In the genomic region with DNA sequence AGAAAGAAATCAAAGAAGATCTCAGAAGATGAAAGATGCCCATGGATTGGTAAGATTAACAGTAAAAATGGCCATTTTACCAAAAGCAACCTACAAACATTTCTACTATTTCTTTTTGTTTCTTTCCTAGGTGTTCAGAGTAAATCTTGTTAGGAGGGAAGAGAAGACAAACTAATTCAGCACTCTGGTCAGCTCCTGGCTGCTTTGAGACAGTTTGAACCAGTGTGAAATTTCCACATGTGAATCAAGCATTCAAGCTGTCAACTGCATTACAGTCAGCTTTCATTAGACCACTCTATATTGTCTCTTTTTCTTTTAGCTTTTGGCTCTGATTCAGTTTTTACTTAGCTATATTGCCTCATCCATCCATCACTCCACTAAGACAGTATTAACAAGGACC, we compare ENCODE assay signal across 15 mouse cellular contexts.
DNase-seq lines count a peak whose midpoint lies in the region; ATAC-seq and TF ChIP-seq lines count a peak whose summit lies in the region.
"Had no signal": no experiment of that assay in that cellular context is flagged by ENCODE, and none has a peak within 500 bp of the region (broad histone marks: within the 10 kb centered on the region; RNA-seq: fewer than 3 reads in every experiment).

No protein-coding gene starts in this region.

- TF ChIP-seq POLR2A in myocyte (IDR thresholded peaks at IDR 0.05; ENCODE audit: insufficient read length, low read depth): no peak

- H3K36me3 ChIP-seq in lung, postnatal 0 days (ENCODE audit: insufficient read depth, low read length): no peaks in the 10 kb centered on the region
- no peaks in the 10 kb centered on the region for H3K36me3 ChIP-seq in myocyte (ENCODE audit: control insufficient read depth, insufficient read depth)
- no peaks in the 10 kb centered on the region for H3K36me3 ChIP-seq in kidney, embryonic 14.5 days (ENCODE audit: control insufficient read depth, insufficient read depth, low read length)
- H3K36me3 ChIP-seq: neural tube, embryonic 12.5 days had no signal

- H3K9me3 ChIP-seq in lung, postnatal 0 days (ENCODE audit: low read length): no peaks in the 10 kb centered on the region
- no peaks in the 10 kb centered on the region for H3K9me3 ChIP-seq in kidney, embryonic 14.5 days (ENCODE audit: control insufficient read depth, low read length)
- H3K9me3 ChIP-seq: neural tube, embryonic 12.5 days had no signal

- H3K9ac ChIP-seq in lung, postnatal 0 days (replicated peaks; ENCODE audit: low read depth): no peak overlapping the region
- H3K9ac ChIP-seq in kidney, embryonic 14.5 days (ENCODE audit: low read depth, low read length): no peak overlapping the region
- H3K9ac ChIP-seq: liver, embryonic 14.5 days; neural tube, embryonic 12.5 days had no signal

- no peak overlapping the region for H3K4me3 ChIP-seq in lung, postnatal 0 days (ENCODE audit: low read depth, low read length)
- H3K4me3 ChIP-seq in myocyte: no peak overlapping the region
- no peak overlapping the region for H3K4me3 ChIP-seq in kidney, embryonic 14.5 days (ENCODE audit: low read length)
- H3K4me3 ChIP-seq: megakaryocyte, embryonic 14.5 days; neural tube, embryonic 12.5 days had no signal

- no peak for TF ChIP-seq CTCF in lung, postnatal 0 days (IDR thresholded peaks at IDR 0.05)

- no peak overlapping the region for H3K4me2 ChIP-seq in lung, postnatal 0 days (replicated peaks; ENCODE audit: low read depth, low read length)
- no peak overlapping the region for H3K4me2 ChIP-seq in myocyte (ENCODE audit: low read depth)
- H3K4me2 ChIP-seq in kidney, embryonic 14.5 days (replicated peaks; ENCODE audit: low read depth, low read length): no peak overlapping the region
- H3K4me2 ChIP-seq: neural tube, embryonic 12.5 days had no signal

- no peaks in the 10 kb centered on the region for H3K4me1 ChIP-seq in lung, postnatal 0 days (ENCODE audit: insufficient read depth, low read depth, low read length)
- no peaks in the 10 kb centered on the region for H3K4me1 ChIP-seq in kidney, embryonic 14.5 days (ENCODE audit: control insufficient read depth, insufficient read depth, low read length)
- H3K4me1 ChIP-seq: megakaryocyte, embryonic 14.5 days; neural tube, embryonic 12.5 days had no signal

- H3K27me3 ChIP-seq in lung, postnatal 0 days (replicated peaks; ENCODE audit: insufficient read depth, low read length): no peaks in the 10 kb centered on the region
- no peaks in the 10 kb centered on the region for H3K27me3 ChIP-seq in myocyte (ENCODE audit: control insufficient read depth, insufficient read depth, insufficient read length)
- no peaks in the 10 kb centered on the region for H3K27me3 ChIP-seq in kidney, embryonic 14.5 days (ENCODE audit: control insufficient read depth, insufficient read depth, low read length)
- H3K27me3 ChIP-seq: megakaryocyte, embryonic 14.5 days; neural tube, embryonic 12.5 days had no signal

- DNase-seq in adrenal gland, postnatal 14 days: peak; percentile 23
- DNase-seq in adrenal gland, adult 18-20 months (ENCODE audit: low spot score in 2 of 2): no peak
- peak; percentile 23 for DNase-seq in lung, postnatal 0 days (ENCODE audit: low spot score)
- DNase-seq in lung, adult 18-20 months: no peak
- peak; percentile 72 for DNase-seq in embryo, embryonic 11 days
- DNase-seq in right cerebral cortex, postnatal 10 days (ENCODE audit: low spot score in 2 of 2): no peak
- DNase-seq: cerebellum, postnatal 25 days; gastrocnemius, postnatal 25 days; kidney, postnatal 25 days; right cerebral cortex, postnatal 25 days had no signal

- H3K27ac ChIP-seq in lung, postnatal 0 days (ENCODE audit: low read length): no peak overlapping the region
- H3K27ac ChIP-seq in kidney, embryonic 14.5 days (ENCODE audit: low read depth, low read length): no peak overlapping the region
- H3K27ac ChIP-seq: liver, embryonic 14.5 days; neural tube, embryonic 12.5 days had no signal

- H3K79me2 ChIP-seq in myocyte (ENCODE audit: control insufficient read depth, insufficient read depth): no peaks in the 10 kb centered on the region

- ATAC-seq in lung, postnatal 0 days: no peak
- ATAC-seq in kidney, embryonic 14.5 days (ENCODE audit: low FRiP score, low TSS enrichment): no peak

- no peak overlapping the region for H3ac ChIP-seq in myocyte (ENCODE audit: control insufficient read depth, insufficient read length)

- TF ChIP-seq EP300 in lung, postnatal 0 days (IDR thresholded peaks at IDR 0.05): no peak

TF ChIP-seq in myocyte, 11 proteins besides CTCF, POLR2A, EP300 and RAD21:
- TF ChIP-seq REST (IDR thresholded peaks at IDR 0.05; ENCODE audit: insufficient read depth, insufficient read length) (peak; percentile 19), MYOD1 (IDR thresholded peaks at IDR 0.05; ENCODE audit: control insufficient read depth in 1 of 3, insufficient read length in 2 of 3, low read depth in 2 of 3) (no peak)

Comparison
In these comparisons a context has a peak if more than half of its experiments do, and no peak if none do; other contexts are left out.
1. DNase-seq: peak in adrenal gland, postnatal 14 days (single experiment), lung, postnatal 0 days (single experiment) and embryo, embryonic 11 days (single experiment); none in adrenal gland, adult 18-20 months (0 of 2), lung, adult 18-20 months (0 of 2) and right cerebral cortex, postnatal 10 days (0 of 2).